Mouse (Mus musculus): ENCODE measurements around the gene Iqschfp. TPM values are rescaled to one million over a fixed set of nuclear protein-coding genes. Genes with fewer than 3 reads are reported as not detected.
A peak's percentile ranks its signal among the peaks of the same experiment; 100 is the strongest.

Iqschfp gene
- polyA plus RNA-seq, 1 experiment from 2014 or later: 2.3 TPM

GRCm38 (mm10) chr3:68262304-68262703 is 370.3 kb downstream of the Iqschfp start:
- no peak for ATAC-seq

GRCm38 (mm10) chr3:68267905-68268304 is 375.9 kb downstream of the Iqschfp start:
- Histone ChIP-seq H3K4me3 (no peak overlapping the region), H3K4me1 (peaks cover 11% of the 10 kb centered on the region; the same call in 1 of the 2 replicates), H3K9ac (no peak overlapping the region), H3K9me3 (replicated peaks) (peaks cover 3% of the 10 kb centered on the region; the same call in 1 of the 2 replicates), H3K4me2 (no peak overlapping the region), H3K36me3 (ENCODE audit: poor library complexity, severe bottlenecking) (no peaks in the 10 kb centered on the region), H3K27ac (no peak overlapping the region), H3K27me3 (no peaks in the 10 kb centered on the region)
- 79% methylated on average over 4 of the region's 4 CpGs for WGBS
- no peak for ATAC-seq

More at GRCm38 (mm10) chr3:68262304-68262703, 370.3 kb downstream of the Iqschfp start:
- Histone ChIP-seq H3K4me1 (no peaks in the 10 kb centered on the region), H3K27ac (no peak overlapping the region), H3K27me3 (no peaks in the 10 kb centered on the region), H3K9ac (no peak overlapping the region), H3K36me3 (ENCODE audit: poor library complexity, severe bottlenecking) (no peaks in the 10 kb centered on the region), H3K9me3 (replicated peaks) (no peaks in the 10 kb centered on the region), H3K4me3 (no peak overlapping the region), H3K4me2 (no peak overlapping the region)
- 85% methylated on average over 6 of the region's 6 CpGs for WGBS

GRCm38 (mm10) chr3:68269251-68269650 is 377.2 kb downstream of the Iqschfp start:
- Histone ChIP-seq H3K4me2 (no peak overlapping the region), H3K4me1 (peaks cover 11% of the 10 kb centered on the region; the same call in 1 of the 2 replicates), H3K9ac (no peak overlapping the region), H3K27me3 (no peaks in the 10 kb centered on the region), H3K4me3 (no peak overlapping the region), H3K9me3 (replicated peaks) (peaks cover 3% of the 10 kb centered on the region; the same call in 1 of the 2 replicates), H3K27ac (no peak overlapping the region), H3K36me3 (ENCODE audit: poor library complexity, severe bottlenecking) (no peaks in the 10 kb centered on the region)
- WGBS: 89% methylated on average over 4 of the region's 4 CpGs
- no peak for ATAC-seq

GRCm38 (mm10) chr3:68270246-68270645 is 378.2 kb downstream of the Iqschfp start:
- H3K9me3 ChIP-seq (replicated peaks): peaks cover 3% of the 10 kb centered on the region; the same call in 1 of the 2 replicates
- no peak overlapping the region for H3K27ac ChIP-seq
- WGBS: 83% methylated on average over 6 of the region's 6 CpGs
- ATAC-seq: peak; percentile 66; the same call in 1 of the 2 replicates
- H3K4me3 ChIP-seq: no peak overlapping the region
- no peaks in the 10 kb centered on the region for H3K27me3 ChIP-seq
- no peak overlapping the region for H3K9ac ChIP-seq
- peaks cover 11% of the 10 kb centered on the region; the same call in 1 of the 2 replicates for H3K4me1 ChIP-seq
- no peaks in the 10 kb centered on the region for H3K36me3 ChIP-seq (ENCODE audit: poor library complexity, severe bottlenecking)
- H3K4me2 ChIP-seq: no peak overlapping the region

- H3K4me2 ChIP-seq: no peak overlapping the region
- H3K9ac ChIP-seq: no peak overlapping the region
- H3K9me3 ChIP-seq (replicated peaks): peaks cover 3% of the 10 kb centered on the region; the same call in 1 of the 2 replicates
- H3K36me3 ChIP-seq (ENCODE audit: poor library complexity, severe bottlenecking): no peaks in the 10 kb centered on the region
- ATAC-seq: peak; percentile 73; the same call in 1 of the 2 replicates
- peaks cover 11% of the 10 kb centered on the region; the same call in 1 of the 2 replicates for H3K4me1 ChIP-seq
- H3K27ac ChIP-seq: no peak overlapping the region
- WGBS: 8% methylated on average over 3 of the region's 3 CpGs
- no peak overlapping the region for H3K4me3 ChIP-seq
- no peaks in the 10 kb centered on the region for H3K27me3 ChIP-seq
These were observed 379.4 kb downstream of the Iqschfp start for GRCm38 (mm10) chr3:68271457-68271856.

GRCm38 (mm10) chr3:68271881-68272280 is 379.8 kb downstream of the Iqschfp start:
- Histone ChIP-seq H3K9ac (no peak overlapping the region), H3K4me3 (no peak overlapping the region), H3K4me2 (no peak overlapping the region), H3K9me3 (replicated peaks) (peaks cover 3% of the 10 kb centered on the region; the same call in 1 of the 2 replicates), H3K27ac (no peak overlapping the region), H3K36me3 (ENCODE audit: poor library complexity, severe bottlenecking) (no peaks in the 10 kb centered on the region), H3K27me3 (no peaks in the 10 kb centered on the region), H3K4me1 (peaks cover 11% of the 10 kb centered on the region; the same call in 1 of the 2 replicates)
- WGBS: 57% methylated on average over 3 of the region's 3 CpGs
- 0 out of 2 replicates have a peak, but pooled peaks have one; percentile 51 for ATAC-seq

- Histone ChIP-seq H3K4me1 (peaks cover 12% of the 10 kb centered on the region), H3K36me3 (ENCODE audit: poor library complexity, severe bottlenecking) (no peaks in the 10 kb centered on the region), H3K4me3 (no peak overlapping the region), H3K9me3 (replicated peaks) (no peaks in the 10 kb centered on the region), H3K9ac (no peak overlapping the region), H3K27me3 (peaks cover 10% of the 10 kb centered on the region), H3K4me2 (peak overlapping the region; percentile 1; the same call in 1 of the 2 replicates), H3K27ac (peak overlapping the region; percentile 54; the same call in 1 of the 2 replicates)
- ATAC-seq: peak; percentile 84
- 20% methylated on average over 7 of the region's 7 CpGs for WGBS
These were observed 391.0 kb downstream of the Iqschfp start for GRCm38 (mm10) chr3:68282844-68283594.

GRCm38 (mm10) chr3:68283595-68283991 is 391.6 kb downstream of the Iqschfp start:
- H3K27ac ChIP-seq: peak overlapping the region; percentile 54; the same call in 1 of the 2 replicates
- H3K36me3 ChIP-seq (ENCODE audit: poor library complexity, severe bottlenecking): no peaks in the 10 kb centered on the region
- H3K4me3 ChIP-seq: no peak overlapping the region
- ATAC-seq: peak; percentile 48; the same call in 1 of the 2 replicates
- H3K9me3 ChIP-seq (replicated peaks): no peaks in the 10 kb centered on the region
- peaks cover 12% of the 10 kb centered on the region for H3K4me1 ChIP-seq
- H3K27me3 ChIP-seq: peaks cover 10% of the 10 kb centered on the region
- H3K9ac ChIP-seq: no peak overlapping the region
- peak overlapping the region; percentile 1; the same call in 1 of the 2 replicates for H3K4me2 ChIP-seq
- 44% methylated on average over 10 of the region's 10 CpGs for WGBS

- no peak overlapping the region for H3K4me3 ChIP-seq
- H3K9me3 ChIP-seq (replicated peaks): no peaks in the 10 kb centered on the region
- H3K4me2 ChIP-seq: no peak overlapping the region
- peaks cover 12% of the 10 kb centered on the region for H3K4me1 ChIP-seq
- no peak for ATAC-seq
- H3K27me3 ChIP-seq: peaks cover 10% of the 10 kb centered on the region
- H3K27ac ChIP-seq: no peak overlapping the region
- H3K36me3 ChIP-seq (ENCODE audit: poor library complexity, severe bottlenecking): no peaks in the 10 kb centered on the region
- 54% methylated on average over 2 of the region's 2 CpGs for WGBS
- H3K9ac ChIP-seq: no peak overlapping the region
These were observed 392.5 kb downstream of the Iqschfp start for GRCm38 (mm10) chr3:68284500-68284899.

GRCm38 (mm10) chr3:68296752-68297151 is 404.7 kb downstream of the Iqschfp start:
- Histone ChIP-seq H3K27me3 (no peaks in the 10 kb centered on the region), H3K4me2 (no peak overlapping the region), H3K27ac (no peak overlapping the region), H3K4me3 (no peak overlapping the region), H3K9me3 (replicated peaks) (no peaks in the 10 kb centered on the region), H3K9ac (no peak overlapping the region), H3K36me3 (ENCODE audit: poor library complexity, severe bottlenecking) (no peaks in the 10 kb centered on the region), H3K4me1 (no peaks in the 10 kb centered on the region)
- ATAC-seq: no peak
- WGBS: 84% methylated on average over 7 of the region's 7 CpGs

GRCm38 (mm10) chr3:68305647-68306046 is 413.6 kb downstream of the Iqschfp start:
- Histone ChIP-seq H3K27ac (no peak overlapping the region), H3K9me3 (replicated peaks) (no peaks in the 10 kb centered on the region), H3K4me3 (no peak overlapping the region), H3K36me3 (ENCODE audit: poor library complexity, severe bottlenecking) (no peaks in the 10 kb centered on the region), H3K4me2 (no peak overlapping the region), H3K4me1 (no peaks in the 10 kb centered on the region), H3K27me3 (peaks cover 3% of the 10 kb centered on the region; the same call in 1 of the 2 replicates), H3K9ac (no peak overlapping the region)
- 58% methylated on average over 1 of the region's 1 CpGs for WGBS
- no peak for ATAC-seq

- Histone ChIP-seq H3K36me3 (ENCODE audit: poor library complexity, severe bottlenecking) (no peaks in the 10 kb centered on the region), H3K9ac (no peak overlapping the region), H3K4me3 (no peak overlapping the region), H3K9me3 (replicated peaks) (no peaks in the 10 kb centered on the region), H3K4me2 (no peak overlapping the region), H3K27me3 (peaks cover 3% of the 10 kb centered on the region; the same call in 1 of the 2 replicates), H3K4me1 (no peaks in the 10 kb centered on the region), H3K27ac (no peak overlapping the region)
- WGBS: 22% methylated on average over 4 of the region's 4 CpGs
- no peak for ATAC-seq
These were observed 414.7 kb downstream of the Iqschfp start for GRCm38 (mm10) chr3:68306726-68307125.

Data from forebrain, embryonic 13.5 days (tissue).